Mouse (Mus musculus) heart, postnatal 10 days (tissue): ENCODE results near the gene Mid1. TPM values are rescaled to one million over a fixed set of nuclear protein-coding genes. Genes with fewer than 3 reads are reported as not detected.
"Not testable (repeated sequence)": the region's sequence is repeated elsewhere in the genome, so short reads cannot be mapped to it uniquely, and the experiment has no call there.

Experiments
- DNase-seq, 2 experiments: peaks; one replicate each; pipeline ENCODE4 v3.0.0; 2021
- intact Hi-C: fragments of 180-260 bp; cut with DNase I; formaldehyde crosslinking; loops from one replicate; pipeline ENCODE4 v1.15.1; 2025
- total RNA-seq, 2 experiments: library from RNA; stranded (reverse); gene quantifications; 2 replicates each; pipeline ENCODE4 v1.2.3; 2021

Gene Mid1
- total RNA-seq, 2 experiments from 2014 or later = 9.8 to 12.1 TPM

DNA sequence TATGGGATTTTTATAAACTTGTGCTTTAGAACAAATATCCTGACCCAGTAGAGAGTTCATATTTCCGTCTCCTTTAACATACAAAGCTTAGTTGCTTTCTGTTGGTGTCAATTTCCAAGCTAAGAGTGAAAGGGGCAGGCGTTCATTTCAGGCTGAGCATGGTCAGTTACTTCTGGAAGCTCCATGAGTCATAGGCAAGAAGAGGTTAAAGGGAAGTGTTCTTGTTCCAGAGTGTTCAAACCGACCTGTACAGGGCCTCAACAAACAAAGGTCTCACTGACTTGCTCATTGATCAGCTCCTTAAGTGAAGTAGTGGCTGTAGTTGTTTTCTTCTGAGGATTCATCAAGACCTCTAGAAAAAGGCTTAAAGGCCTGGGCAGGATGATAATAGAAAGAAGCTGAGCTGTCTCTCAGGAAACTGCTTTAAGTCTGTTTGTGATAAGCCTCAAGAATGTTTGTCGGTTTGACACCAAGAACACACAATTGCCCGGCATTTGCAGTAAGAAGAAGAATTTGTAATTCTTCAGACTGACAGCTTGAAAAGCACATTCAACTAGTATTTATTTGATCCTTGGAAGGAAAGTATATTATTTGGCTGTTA is 252.2 kb downstream of the Mid1 start:
- intact Hi-C loops = no loop called here
- no peak for DNase-seq

- no peak for DNase-seq
- intact Hi-C loops = no loop called here
These were observed 255.5 kb downstream of the Mid1 start for GRCm38 (mm10) chrX:169940531-169940930.

DNA sequence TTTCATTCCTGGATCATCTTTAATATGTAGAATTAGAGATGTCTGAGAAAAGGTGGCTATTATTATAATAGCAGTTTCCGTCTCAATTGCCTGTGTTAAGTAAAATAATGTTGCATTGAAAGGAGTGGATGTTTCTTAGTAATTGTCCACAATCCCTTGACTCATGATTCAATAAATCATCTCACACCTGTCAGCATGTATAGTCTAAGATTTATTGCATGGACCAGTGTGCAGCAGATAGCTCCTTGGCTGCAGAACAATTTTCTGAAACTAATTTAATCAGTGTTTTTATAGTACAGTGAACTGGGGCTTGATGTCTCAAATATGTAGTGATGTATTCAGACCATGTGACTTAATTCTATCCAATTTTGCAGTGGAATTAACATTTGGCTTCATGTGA is 265.6 kb downstream of the Mid1 start:
- intact Hi-C loops = no loop called here

DNA sequence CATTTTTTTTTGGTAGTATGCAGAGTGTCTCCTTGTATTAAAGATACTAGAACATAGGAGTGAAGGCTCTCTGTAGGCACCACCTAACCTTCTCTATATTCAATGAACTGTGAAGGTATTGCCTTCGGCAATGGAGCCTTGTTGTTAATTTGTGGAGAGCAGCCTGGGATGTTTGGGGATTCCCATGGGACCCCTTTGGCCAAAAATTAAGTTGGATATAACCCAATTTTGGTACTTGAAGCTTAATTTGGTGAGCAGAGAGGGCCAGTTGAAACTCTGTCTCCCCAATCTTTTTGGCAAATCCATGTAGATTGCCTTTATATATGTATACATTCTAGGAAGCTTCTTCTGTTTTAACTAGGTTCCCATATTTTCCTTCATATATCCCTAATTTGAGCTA is 284.3 kb downstream of the Mid1 start:
- no peak for DNase-seq
- intact Hi-C loops = loop anchor here (10.0 kb wide), 1 partner anchor 65 kb away; no protein-coding TSS in a partner anchor

More for the DNA sequence above, 265.6 kb downstream of the Mid1 start:
- no peak for DNase-seq

- intact Hi-C loops = loop anchor here (10.0 kb wide), 1 partner anchor 65 kb away; no protein-coding TSS in a partner anchor
These were observed 284.8 kb downstream of the Mid1 start for GRCm38 (mm10) chrX:169969765-169970164.

GRCm38 (mm10) chrX:169970546-169970945 is 285.5 kb downstream of the Mid1 start:
- intact Hi-C loops, DNase-seq: not testable (repeated sequence)

More at GRCm38 (mm10) chrX:169969765-169970164, 284.8 kb downstream of the Mid1 start:
- not testable (repeated sequence) for DNase-seq

- DNase-seq, intact Hi-C loops: not testable (repeated sequence)
These were observed 286.6 kb downstream of the Mid1 start for GRCm38 (mm10) chrX:169971562-169971961.

DNA sequence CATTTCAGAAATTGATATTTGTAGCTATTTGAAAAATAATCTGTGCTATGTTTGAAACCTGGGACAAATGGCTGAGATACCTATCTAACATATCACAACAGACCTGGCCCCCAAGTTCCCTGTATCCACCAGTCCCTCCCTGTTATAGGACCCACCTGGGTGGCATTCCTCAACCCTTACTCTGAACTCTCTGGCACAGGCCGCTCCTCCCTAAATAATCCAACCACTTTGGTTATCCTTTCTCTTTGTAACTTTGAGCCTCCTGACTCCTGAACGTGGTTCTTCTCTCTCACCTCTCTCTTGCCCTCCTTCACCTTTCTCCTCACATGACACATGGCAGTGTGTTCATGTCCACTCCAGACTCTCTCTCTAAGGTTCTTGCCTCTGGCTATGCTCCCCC is 287.1 kb downstream of the Mid1 start:
- intact Hi-C loops = not testable (repeated sequence)
- DNase-seq = peak in 1 of 2 experiments; percentile 0

- intact Hi-C loops = not testable (repeated sequence)
- DNase-seq = peak; percentile 38 to 49
These were observed 287.9 kb downstream of the Mid1 start for GRCm38 (mm10) chrX:169972791-169973494.

DNA sequence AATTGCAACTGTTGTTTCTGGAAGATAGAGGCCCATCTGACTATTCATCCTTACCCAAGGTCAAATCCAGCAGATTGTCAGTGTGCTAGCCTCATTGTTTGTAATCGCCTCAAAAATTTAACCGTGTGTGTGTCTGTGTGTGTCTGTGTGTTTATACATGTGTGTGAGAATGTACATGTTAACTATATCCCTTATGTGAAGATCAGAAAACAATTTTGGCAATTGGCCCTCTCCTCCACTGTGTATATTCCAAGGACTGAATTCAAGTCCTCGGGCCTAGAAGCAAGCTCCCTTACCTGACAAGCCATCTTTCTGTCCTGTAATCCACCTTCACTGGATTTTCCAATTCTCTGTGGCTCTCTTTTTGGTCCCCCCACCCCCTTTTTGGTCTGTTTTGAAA is 288.8 kb downstream of the Mid1 start:
- intact Hi-C loops = not testable (repeated sequence)

DNA sequence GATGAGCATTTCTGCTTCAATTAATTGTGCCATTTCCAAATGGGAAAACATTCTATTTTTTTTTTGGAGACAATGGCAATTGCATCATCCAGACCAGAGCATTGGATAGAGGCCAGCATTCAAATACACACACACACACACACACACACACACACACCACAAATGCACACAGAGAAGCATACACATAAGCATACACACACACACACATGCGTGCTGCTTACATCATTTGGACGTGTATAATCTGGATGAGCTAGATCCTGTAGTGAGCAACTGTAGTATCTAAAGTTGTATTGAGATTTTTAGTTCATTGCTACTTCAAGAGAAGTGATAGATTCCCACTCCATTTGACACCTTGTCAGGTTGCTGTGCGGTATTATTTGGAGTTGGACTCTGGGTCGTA is 289.5 kb downstream of the Mid1 start:
- intact Hi-C loops = not testable (repeated sequence)
- DNase-seq = peak; percentile 42 to 43

More for the DNA sequence above, 288.8 kb downstream of the Mid1 start:
- DNase-seq = peak in 1 of 2 experiments; percentile 10

GRCm38 (mm10) chrX:169974974-169975373 is 290.0 kb downstream of the Mid1 start:
- peak; percentile 22 to 26 for DNase-seq
- intact Hi-C loops = not testable (repeated sequence)

DNA sequence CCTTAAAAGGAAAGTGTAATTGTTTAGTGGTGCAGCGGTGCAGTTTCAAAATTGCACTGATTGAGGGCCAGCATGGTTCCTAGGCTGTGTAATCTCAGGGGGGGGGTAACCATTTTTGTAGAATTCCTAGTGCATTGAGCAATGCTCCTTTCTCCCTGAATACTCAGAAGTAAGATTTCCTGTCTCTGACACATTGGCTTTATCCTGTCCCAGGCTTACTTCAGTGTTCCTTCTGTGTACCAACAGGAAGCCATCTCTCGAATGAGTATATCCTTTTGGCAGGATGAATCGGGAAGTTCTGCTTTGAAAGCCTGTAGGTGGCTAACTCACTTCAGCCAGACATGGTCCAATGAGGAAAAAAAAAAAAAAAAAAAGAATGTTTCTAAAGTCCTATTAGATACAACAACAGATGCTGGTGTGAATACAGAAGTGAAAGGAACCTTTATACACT is 290.7 kb downstream of the Mid1 start:
- peak; percentile 56 to 64 for DNase-seq

DNA sequence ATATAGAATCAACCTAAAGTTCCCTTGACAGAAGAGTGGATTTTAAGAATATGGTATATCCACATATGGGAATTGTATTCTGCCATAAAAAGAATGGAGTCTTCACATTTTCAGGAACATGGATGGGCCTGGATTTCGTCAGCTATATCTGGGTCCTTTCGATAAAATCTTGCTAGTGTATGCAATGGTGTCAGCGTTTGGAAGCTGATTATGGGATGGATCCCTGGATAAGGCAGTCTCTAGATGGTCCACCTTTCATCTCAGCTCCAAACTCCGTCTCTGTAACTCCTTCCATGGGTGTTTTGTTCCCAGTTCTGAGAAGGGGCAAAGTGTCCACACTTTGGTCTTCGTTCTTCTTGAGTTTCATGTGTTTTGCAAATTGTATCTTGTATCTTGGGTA is 291.3 kb downstream of the Mid1 start:
- DNase-seq = peak in 1 of 2 experiments; percentile 2
- intact Hi-C loops = not testable (repeated sequence)

More for the DNA sequence above, 290.7 kb downstream of the Mid1 start:
- intact Hi-C loops = not testable (repeated sequence)

DNA sequence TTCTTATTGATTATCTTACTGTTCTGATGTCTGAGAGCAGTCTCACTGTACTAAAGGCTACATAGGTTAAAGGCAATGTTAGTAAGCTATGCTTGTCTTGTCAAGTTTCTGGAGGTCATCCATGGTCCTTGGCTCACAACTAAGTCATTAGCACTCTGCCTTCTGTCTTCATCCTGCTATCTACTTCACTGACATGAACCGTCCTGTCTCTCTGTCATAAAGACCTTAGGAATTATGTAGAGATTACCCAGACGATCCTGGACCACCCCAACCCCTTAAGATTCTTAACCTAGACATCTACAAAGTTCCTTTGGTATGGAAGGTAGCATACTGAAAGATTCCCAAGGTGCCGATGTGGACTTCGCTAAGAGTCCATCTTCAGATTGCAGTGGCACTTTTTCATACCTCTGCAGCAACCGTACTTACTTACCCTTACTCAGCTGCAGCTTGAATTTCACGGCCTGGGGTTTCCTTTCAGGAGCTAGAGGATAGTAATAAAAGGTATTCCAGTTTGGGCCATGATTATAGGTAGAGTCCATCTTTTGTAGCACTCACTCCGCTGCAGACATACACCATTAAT is 292.9 kb downstream of the Mid1 start:
- peak; percentile 31 to 34 for DNase-seq
- intact Hi-C loops = not testable (repeated sequence)

GRCm38 (mm10) chrX:169978436-169979381 is 293.7 kb downstream of the Mid1 start:
- peak; percentile 91 to 93 for DNase-seq
- intact Hi-C loops = not testable (repeated sequence)

DNA sequence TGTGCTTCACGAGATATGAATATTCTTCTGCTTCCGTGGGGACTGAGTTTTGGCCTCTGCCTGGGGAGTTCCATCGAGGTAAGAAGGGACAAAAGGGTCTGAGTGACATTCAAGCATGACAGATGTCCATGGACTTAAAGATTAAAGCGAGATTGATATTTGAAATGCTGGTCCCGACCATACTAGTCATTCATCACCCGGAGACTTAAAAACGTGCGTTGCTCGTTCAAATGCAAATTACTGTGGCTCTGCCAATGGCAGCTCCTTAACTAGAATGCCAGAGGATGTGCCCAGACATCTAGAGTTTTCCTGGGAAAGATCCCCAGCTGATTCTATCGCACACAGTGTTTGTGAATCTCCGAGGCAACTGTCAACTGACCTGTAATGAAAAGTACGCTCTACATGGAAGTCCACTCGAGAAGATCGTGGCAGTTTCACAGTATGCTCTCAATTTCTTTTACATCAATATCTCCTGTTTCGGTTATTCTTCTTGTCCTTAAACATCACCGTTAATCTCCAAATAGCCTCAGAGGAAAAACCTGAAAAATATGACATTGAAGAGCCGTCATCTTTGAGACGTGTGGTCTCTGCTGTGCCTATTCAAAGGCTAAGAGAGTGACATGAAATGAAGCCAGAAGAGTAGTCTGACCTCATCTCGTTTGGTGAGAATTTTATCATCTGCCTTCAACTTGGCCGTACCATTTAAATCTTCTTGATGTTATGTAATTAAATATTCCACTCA is 294.6 kb downstream of the Mid1 start:
- intact Hi-C loops = not testable (repeated sequence)
- peak in 1 of 2 experiments; percentile 35 for DNase-seq

- DNase-seq = peak; percentile 48 to 63
- intact Hi-C loops = not testable (repeated sequence)
These were observed 295.2 kb downstream of the Mid1 start for GRCm38 (mm10) chrX:169980203-169980556.

- DNase-seq = peak; percentile 45 to 59
- intact Hi-C loops = no loop called here
These were observed 295.9 kb downstream of the Mid1 start for GRCm38 (mm10) chrX:169980809-169981289.
